Mouse (Mus musculus) v-Abl transformed pro-B cells (cell line): Measurements from ENCODE around the gene Col19a1.

Source experiments
- in situ Hi-C, 2 experiments: fragments of 400-800 bp; cut with MboI; formaldehyde crosslinking; loops; one replicate each; pipeline ENCODE4 v1.15.1; 2025; ENCODE audit not compliant: unreplicated experiment in 2 of 2

Col19a1 gene

GRCm38 (mm10) chr1:24240039-24240691 lies 347.1 kb downstream of the Col19a1 start:
- in situ Hi-C loops: no loop called here

DNA sequence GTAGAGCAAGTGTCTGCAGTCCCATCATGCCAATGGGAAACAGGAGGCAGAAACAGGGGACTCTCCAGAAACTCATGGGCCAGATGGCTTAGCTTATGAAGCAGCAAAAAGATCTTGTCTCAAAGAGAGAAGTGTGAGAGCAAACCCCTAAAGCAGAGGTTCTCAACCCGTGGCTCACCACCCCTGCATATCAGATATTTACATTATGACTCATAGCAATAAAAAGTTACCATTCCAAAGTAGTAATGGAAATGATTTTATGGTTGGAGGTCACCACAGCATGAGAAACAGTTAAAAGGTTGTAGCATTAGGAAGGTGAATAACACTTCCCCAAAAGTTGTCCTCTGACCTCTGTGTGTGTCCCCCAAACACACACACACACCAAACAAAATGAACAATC lies 350.9 kb downstream of the Col19a1 start:
- in situ Hi-C loops: no loop called here

- in situ Hi-C loops: no loop called here
Observed at GRCm38 (mm10) chr1:24231504-24232270, 355.6 kb downstream of the Col19a1 start.

GRCm38 (mm10) chr1:24230428-24230827 lies 356.8 kb downstream of the Col19a1 start:
- in situ Hi-C loops: no loop called here

DNA sequence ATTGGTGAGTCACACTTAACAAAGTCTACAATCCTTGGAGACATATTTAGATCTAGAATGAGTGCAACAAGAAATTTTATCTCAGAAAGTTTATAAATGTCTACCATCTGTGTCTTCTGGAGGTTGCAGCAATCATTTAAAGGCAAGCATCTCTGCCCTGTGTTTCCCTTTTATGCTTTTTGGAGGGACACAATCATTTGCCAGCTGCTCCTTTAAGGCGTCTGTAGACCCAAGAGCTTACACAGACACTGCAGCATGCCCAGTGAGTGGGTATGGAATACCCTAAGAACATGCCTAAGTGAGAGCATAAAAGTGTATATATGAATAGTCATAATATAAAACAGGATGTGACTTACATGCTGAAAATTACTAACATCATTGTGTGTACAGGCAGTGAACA lies 357.7 kb downstream of the Col19a1 start:
- in situ Hi-C loops: no loop called here

- in situ Hi-C loops: no loop called here
Observed at GRCm38 (mm10) chr1:24226941-24227711, 360.1 kb downstream of the Col19a1 start.

GRCm38 (mm10) chr1:24225825-24226526 lies 361.3 kb downstream of the Col19a1 start:
- in situ Hi-C loops: no loop called here

DNA sequence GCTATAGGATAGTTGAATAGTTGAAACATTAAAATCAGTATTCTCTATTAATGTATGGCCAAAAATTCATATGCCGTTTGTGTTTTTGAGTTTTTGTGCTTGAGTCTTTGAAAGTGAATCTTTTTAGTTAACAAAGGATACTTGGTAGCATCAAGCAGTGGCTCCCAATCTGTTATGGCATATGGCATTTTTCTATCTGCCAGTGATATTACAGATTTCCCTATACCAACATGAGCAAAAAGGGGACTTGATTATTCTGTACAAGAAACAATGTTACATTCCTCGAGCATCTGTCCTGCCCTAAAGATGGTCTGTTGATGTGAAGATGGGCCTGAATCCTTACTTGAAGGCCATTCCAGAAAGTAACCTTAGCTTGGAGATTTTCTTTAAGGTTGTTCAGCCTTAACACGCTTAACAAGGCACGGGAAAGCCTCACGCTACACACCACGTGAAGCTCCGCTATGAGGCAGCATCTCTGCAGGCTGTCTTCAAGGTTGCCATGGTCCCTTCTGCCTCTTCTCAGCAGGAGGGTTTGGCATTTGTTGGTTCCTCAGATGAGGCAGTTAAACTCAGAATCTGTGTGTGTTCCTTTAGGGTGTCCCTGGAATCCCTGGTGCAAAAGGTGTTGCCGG lies 364.2 kb downstream of the Col19a1 start:
- in situ Hi-C loops: no loop called here

- in situ Hi-C loops: no loop called here
Observed at GRCm38 (mm10) chr1:24222231-24222630, 365.0 kb downstream of the Col19a1 start.

DNA sequence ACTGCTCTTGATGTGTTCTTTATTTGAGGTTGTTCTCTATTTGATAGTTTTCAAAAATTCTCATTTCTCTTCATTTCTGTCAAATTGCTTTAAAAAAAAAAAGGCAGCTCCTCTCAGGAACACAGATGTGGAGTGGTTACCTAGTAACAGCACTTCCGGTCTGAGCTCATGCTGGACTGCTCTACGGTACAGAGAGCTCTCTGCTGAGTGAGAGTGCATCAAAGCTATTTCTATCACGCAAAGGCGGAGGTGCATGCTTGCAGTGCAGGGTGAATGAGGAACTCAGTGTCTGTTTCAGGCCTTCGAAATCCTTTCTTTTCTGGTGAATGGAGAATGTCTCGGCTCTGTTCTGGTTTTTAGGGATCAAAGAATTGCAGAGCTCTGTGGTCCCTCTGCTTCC lies 368.2 kb downstream of the Col19a1 start:
- in situ Hi-C loops: no loop called here
